Mouse (Mus musculus): ENCODE results near the gene Faiml. TPM values are rescaled to one million over a fixed set of nuclear protein-coding genes. Genes with fewer than 3 reads are reported as not detected.

The Faiml gene
- not detected for total RNA-seq (2023)

DNA sequence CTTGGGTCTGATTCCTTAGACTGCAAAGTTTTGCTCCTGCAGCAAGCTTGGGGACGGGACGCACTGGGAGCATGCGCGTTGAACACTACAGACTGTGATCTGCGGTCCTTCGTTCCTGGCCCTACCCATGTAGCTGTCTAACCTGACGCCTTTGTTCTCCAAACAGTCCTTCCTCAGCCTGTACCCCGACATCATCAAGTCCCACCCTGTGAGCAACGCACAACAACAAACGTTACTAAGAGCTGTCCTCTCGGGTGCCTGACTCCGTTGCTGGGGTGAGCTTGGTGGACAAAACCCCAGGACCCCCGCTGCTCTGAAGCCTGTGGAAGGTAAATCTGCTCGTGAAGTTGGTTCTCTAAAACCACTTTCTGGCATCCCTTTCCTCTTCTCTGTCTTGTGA lies at the start of gene Faiml:
Gene Faiml, minus strand, starts transcription at position 101 of the 400 bp plus-strand sequence.

GRCm38 (mm10) chr9:99243190-99243894 lies 6.3 kb upstream of the Faiml start, which contains the start of gene Cep70:
TSS of gene Cep70 (plus strand) at chr9:99243367.

Other genes with a start within 250 kb of the Faiml start
- gene Gm1123, start 201.5 kb downstream of the Faiml start, total RNA-seq (2023): under 1 TPM in 1 of 2 experiments, not detected in 1; 0.22 TPM
- gene Pik3cb, start 96.6 kb downstream of the Faiml start, total RNA-seq (2023): 10 to 100 TPM; 38.5 to 45.7 TPM
- 10 to 100 TPM; 10.1 to 12.5 TPM for gene Cep70, start 6.1 kb upstream of the Faiml start, total RNA-seq (2023)
- gene Esyt3, start 121.3 kb upstream of the Faiml start, total RNA-seq (2023): not detected
- under 1 TPM; 0.35 to 0.44 TPM for gene Mras, start 200.1 kb upstream of the Faiml start, total RNA-seq (2023)
- not detected for gene Nme9, start 214.2 kb upstream of the Faiml start, total RNA-seq (2023)